Mouse (Mus musculus) left cerebral cortex, adult 11 months (tissue): ENCODE measurements around the gene Man1c1.

ENCODE experiments used
- DNase-seq: peaks from one replicate; pipeline ENCODE4 v3.0.0; 2022; ENCODE audit warnings: low spot score

Man1c1 gene

DNA sequence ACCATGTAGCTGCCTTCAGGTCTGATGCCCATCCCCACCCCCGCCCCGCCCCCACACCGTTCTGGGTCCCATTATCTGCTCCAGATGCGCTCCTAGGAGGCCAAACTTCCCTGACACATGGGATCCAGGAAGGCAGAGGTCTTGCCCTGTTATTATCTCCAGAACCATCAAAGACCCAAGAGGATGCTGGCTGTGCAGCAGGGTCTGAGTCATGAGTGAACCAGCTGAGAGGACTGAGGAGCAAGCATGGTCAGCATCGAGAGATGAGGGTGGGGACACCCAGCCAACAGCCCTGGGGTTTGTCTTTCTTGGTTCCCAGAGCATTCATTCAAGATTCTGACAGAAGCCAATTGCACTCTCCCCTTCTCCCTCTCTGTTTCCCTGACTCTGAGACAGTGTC lies 100.5 kb downstream of the Man1c1 start:
- no peak for DNase-seq

DNA sequence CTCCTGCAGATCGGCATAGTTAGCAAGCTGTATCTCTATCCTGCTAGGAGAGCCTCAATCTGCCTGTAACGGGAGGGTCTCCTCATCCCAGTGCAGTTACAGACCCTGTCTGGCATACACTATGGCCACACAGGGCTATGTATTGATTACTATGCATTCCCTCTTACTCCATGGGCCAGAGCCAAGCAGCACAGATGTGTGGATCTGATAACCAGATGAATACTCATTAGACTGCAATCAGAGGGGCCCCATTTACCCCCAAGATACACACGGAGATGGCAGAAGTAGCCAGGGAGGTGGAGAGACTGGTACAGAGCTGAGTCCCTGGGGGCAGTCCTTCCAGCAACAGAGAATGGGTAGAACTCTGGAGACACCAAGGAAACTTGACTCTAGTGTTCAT lies 101.5 kb downstream of the Man1c1 start:
- DNase-seq, result no peak

DNA sequence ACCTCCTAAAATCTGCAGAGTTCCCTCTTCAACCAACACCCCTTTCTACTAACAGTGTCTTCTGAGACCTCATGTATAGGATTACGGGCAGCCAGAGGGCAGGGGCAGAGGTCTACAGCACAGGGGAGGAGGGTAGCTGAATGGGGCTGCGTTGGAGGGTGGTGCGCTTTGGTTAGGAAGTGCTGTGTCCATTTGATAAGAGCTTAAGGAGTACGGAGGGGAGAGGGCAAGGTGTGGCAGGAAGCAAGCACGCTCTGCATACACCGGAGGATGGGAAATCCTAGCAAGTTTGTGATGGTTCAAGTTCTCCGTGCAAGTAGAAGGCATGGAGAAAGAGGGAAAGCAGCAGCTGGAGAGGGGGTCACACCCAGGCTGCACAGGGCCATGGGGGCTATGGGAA lies 102.1 kb downstream of the Man1c1 start:
- DNase-seq, result no peak

DNA sequence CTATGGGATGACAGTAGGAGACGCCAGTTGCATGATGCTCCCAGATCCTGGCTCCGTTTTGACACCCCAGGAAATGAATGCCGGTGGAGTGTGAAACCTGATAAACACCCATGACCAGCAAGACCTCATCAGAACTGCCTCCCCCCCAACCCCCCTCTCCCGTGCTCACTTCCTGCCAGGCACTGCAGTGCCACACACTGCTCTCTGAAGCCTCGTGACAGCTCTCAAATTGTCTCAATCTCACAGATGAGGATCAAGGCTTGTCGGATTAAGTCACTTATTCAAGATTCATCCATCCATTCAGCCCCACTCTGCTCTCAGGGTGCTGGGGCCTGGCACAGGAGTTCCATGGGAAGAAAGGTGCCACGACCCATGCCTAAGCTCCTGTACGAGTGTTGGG lies 102.7 kb downstream of the Man1c1 start:
- DNase-seq, result no peak

DNA sequence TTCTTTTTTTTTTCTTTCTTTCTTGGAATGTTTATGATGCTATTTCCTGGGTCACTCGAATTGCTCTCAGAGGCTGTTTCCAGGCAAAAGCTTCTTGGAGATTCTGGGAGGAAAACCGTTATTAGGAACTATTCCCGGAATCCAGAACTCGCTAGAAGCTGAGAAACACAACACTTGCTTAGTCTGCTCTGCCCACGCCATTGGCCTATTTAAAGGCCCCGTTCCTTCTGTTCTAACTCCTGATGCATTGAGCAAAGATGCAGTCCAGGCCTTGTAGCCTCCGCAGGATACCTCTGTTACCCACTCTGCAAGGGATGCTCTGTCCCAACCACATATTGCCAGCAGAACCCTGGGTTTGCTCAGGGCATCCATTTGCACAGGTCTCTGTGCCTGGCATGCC lies 103.3 kb downstream of the Man1c1 start:
- DNase-seq, result no peak

DNA sequence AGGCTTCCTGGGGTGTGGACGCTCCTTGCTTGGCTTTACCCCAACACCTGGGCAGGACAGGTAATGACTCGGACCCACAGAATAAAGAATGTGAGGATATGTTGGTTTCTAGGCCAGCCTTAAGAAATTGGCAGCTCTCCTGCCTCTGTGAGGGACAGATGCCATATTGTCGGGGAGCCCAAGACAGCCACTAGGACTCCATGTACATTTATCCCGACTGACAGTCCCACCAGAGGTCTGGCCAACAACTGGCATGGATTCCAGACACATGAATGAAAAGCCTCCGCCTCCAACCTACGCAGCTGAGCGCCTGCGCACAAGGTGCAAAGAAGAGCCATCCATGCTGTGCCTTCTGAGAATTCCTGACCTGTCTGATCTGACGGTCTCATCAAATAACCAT lies 104.0 kb downstream of the Man1c1 start:
- no peak for DNase-seq

DNA sequence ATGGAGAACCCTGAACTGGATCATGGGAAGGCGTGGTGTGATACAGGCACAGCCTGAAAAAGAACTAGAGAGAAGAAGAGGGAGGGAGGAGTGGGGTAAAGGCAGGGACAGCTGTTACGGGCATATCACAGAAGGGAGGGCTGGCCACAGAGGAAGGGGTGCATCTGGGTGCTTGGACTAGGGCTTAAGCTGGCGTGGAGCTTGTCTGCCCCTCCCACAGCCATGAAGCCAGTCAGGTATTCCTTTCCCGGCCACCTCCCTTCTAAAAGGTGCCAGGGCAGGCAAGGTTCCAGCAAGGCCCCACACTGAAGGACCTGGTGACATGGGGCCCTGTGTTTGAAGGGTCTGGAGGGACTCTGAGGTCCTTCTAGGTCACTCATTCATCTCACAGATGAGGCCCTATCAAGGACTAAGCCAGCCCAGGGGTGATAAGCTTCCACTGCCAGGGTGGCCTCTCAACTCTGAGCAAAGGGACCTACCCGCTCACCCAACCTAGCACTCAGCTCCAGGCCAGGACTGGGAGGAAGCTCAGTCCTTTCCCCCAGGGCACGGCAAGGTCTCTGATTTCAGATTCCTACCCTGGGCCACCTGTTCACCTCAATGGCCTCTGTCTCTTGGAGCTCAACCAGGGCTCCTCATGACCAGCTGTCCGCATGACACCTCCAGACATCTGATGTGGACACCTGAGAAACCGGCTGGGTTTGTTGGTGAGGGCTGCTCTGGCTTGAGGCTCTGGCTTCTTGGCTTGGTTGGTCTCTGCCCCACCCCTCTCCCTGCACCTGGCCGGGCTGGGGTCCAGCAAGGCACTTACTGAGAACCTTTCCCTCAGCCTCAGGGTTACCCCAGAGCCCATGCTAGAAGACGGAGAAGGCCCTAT lies 107.0 kb downstream of the Man1c1 start:
- no peak for DNase-seq

DNA sequence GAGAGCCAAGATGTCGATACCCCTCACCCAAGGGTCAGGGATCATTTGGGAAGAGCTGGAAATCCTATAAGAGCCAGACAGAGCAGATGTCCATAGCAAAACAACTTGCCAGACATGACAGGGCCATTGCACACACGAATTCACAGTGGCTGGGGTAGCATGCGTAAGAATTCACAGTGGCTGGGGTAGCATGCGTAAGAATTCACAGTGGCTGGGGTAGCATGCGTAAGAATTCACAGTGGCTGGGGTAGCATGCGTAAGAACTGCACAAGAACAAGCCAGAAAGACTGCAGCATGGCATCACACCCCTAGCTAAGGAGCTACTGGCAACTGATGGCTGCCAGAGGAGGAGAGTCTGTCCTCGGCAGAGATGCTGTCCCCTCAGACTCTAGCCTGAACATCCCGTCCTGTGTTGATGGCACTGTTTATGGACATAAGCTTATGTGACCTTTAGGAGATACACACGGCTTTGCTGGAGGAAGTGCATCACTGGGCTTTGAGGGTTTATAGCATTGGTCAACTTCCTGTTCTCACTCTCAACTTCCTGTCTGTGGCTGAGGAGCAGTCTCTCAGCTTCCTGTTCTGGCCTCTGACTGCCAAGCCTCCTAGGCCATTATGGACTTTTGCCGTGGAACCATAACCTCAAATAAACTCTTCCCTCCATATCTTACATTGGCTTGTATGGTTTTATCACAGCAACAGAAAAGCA lies 109.2 kb downstream of the Man1c1 start:
- DNase-seq, result no peak

DNA sequence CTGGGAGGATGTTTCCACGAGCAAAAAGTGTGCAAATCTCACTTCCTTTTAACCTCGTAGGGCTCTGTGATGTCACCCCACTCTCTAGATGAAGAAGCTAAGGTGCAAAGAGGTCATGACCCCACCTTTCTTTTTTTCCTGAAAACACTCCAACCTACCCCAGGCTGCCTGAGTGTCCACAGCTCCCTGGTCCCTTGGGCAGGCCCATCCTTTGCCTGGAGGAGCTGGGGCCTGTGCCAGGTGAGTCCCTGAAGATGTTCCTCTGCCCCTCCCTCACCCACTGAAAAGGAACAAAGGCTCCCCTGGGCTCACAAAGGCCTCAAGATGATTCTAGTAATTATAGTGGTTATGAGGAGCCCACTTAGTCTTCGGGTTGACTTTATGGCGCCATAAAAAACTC lies 111.6 kb downstream of the Man1c1 start:
- no peak for DNase-seq

DNA sequence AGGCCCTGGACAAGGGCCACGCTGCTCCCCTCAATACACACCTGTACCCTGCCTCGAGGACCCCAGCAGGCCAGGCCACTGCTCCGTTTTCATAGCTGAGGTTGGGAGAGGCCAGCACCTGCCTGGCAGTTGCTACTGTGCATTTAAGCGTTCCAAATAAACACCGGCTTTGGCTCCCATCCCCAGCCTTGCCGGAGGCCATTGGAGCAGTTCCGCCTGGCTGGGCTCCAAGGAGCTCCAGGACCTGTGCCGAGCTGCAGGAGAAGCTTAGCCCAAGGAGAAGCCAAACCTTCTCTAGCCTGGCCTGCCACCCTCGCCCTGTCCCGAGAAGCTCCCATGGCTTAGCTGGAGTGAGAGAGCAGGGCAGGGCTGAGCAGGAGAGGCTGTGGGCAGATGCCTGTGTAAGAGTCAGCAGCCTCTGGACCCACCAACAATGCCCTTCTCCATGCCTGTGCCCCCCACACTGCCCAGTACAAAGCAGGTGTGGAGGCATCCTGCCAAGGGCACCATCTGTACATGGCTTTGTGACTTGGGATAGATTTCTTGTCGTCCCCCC lies 112.5 kb downstream of the Man1c1 start:
- DNase-seq, result no peak

DNA sequence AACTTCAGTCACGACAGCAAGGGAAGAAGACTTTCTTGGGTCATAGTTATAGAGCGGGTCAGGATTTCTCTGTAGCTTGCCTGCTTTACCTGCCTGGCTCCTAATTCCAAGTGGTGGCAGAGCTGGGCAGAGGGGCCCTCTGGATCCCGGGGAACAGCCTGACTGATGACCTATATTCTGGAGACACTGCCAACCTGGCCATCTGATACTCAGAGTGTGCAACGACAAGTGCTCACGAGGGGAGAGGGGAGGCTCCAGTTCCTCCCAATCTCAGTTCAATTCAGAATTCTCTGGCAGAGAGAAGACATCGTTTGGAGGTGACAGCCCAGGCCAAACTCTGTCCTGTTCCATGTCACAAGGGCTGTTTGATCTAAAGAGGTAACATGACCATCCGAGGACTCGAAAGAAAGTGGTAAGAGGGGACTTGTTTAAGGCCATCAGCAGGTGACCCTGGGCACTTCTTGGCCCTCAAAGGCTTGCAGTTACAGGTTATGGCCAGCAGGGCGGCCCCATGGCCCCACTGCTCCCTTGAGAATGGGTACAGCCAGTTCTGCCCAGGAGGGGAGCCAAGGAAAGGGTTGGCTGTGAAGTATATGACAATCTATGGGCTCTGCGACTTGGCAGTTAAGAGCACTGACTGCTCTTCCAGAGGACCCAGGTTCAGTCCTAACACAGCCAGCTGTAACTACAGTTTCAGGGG lies 113.7 kb downstream of the Man1c1 start:
- no peak for DNase-seq

DNA sequence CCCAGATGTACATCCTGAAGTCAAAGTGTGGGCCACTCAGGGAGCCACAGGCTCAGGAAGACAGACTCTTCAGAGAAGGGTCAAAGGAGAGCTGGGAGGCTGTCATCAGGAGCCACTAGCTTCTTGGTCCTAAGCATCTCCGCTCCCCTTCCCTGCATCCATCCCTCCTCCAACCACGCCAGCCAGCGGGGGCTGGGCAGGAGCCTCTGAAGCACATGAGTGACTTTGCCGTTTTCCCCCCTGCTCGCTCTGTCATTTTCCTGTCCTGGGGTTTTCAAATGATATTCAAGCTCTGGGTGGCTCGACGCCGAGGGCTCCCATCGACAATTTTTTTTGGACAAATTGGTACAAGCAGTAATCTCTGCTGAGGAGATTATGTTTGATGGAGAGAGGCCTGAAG lies 114.3 kb downstream of the Man1c1 start:
- no peak for DNase-seq

DNA sequence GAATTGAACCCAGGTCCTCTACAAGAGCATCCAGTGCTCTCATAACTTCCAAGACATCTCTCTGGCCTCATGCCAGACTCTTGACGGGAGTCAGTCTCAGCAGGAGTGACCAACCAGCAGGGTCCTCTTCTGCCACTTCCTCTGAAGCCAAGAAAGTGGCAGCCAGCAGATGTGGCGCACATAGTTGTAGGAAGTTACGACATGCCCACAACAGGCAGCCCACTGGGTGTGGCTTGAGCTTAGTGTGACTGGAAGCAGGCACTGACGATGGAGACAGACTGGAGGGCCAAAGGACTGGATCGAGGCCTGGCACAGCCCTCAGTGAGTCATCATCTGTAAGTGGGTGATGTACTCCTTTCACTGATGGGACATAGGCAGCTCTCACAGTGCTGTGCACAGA lies 115.1 kb downstream of the Man1c1 start:
- DNase-seq, result no peak

DNA sequence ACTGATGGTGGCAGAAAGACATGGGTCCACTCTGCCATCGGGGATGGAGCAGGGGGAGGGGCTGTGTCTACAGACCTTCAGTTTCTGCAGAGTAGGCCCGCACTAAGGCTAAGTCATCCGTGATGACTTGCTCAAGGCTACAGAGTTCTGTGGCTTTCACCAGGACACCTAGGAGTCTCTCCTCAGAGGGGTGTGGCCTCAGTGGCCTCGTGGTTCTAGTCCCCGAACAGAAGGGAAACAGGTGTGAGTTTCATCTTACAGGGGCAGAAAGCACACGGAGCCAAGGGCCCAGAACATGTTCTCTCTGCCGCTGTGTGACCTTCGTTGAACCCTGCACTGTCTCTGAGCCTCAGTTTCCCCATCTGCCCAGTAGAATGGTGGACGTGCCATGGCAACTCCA lies 115.8 kb downstream of the Man1c1 start:
- DNase-seq, result no peak

DNA sequence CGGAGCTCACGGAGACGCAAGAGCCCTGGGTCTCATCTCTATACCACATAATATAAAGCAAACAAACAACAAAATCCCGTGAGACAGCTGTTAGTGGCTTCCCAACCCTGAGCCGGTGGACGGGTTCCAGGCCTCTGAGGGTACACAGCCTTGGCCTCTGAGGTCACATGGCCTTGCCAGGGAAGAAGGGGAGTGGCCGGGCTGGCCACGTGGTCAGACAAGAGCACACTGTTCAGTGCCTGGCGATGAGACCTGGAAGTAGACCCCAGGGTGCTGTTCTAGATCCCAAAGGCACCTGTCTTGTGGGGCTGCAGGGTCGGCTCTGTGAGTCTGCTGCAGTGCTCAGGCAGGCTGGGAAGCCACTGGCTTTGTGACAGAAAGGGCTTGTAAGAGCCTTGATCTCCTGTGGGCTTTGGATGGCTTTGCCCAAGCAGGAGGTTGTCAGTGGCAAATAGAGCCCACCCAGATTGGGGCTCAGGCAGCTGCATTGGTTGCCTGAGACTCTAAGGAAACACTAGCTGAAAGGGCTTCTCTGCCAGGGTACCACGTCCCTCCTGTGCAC lies 116.4 kb downstream of the Man1c1 start:
- DNase-seq, result no peak

DNA sequence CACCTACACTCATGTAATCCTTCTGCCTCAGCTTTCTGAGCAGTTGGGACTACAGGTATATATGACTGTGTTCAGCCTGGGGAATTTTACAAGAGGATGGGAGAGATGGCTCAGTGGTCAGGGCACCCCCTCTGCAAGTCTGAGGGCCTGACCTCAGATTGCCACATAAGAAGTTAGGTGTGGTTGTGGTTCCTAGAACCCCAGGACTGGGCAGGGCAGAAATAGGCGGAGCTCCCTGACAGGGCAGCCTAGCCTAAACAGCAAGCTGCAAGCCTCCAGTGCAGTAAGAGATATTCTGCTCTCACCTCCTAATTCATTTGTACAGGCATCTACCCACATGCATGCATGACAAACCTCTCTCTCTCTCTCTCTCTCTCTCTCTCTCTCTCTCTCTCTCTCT lies 117.5 kb downstream of the Man1c1 start:
- no peak for DNase-seq

DNA sequence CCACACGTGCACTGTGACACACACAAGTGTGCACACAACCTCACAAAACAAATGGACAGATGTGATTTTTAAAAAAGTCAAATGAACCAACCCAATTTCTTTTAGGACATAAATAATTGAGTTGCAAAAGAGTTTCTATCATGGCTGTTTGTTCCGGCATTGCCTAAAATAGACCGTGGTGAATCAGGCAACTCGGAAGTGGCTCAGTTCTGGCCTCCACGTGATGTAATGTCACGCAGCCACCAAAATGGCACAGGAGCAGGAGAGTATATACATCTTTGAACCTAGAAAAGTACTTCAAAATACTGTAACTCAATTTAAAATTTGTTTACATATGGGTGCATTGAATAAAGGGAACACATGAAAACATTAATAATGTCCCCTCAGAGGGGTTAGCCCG lies 118.0 kb downstream of the Man1c1 start:
- no peak for DNase-seq

DNA sequence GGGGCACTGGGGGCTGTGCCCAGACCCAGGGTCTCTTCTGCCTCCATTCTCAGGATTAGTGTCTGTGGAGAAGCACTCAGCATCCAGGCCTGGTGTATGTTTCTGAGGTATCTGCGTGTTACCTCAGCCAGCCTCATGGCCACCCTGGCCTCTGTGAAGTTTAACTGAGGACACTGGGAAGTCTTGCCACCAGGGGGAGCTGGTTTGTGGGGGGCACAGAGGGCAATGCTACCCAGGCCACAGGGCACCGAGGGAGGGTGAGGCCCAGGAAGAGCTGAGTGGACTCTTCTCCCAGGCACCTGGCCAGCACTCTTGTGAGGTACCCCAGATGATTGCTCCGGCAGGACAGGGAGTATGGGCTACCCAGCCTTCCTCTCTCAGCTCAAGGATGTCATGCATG lies 120.6 kb downstream of the Man1c1 start:
- no peak for DNase-seq

DNA sequence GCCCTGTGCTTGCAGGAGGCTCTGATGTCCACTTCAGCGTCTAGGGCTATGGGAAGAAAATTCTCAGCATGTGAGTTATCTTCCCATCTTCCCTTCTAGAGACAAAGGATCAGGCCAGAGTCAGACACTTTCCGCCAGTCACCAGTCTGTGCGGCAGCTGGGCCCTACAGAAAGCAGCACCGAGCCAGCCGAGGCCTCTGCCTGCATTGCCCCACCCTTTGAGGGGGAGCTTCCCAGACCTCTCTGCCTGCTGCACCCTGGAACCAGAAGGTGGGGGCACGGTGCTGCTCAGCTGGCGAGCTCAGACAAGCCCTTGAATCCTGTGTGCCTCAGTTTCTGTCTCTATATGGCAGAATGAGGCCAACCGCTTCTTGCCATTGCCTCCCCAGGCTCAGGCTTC lies 122.7 kb downstream of the Man1c1 start:
- DNase-seq, result no peak

DNA sequence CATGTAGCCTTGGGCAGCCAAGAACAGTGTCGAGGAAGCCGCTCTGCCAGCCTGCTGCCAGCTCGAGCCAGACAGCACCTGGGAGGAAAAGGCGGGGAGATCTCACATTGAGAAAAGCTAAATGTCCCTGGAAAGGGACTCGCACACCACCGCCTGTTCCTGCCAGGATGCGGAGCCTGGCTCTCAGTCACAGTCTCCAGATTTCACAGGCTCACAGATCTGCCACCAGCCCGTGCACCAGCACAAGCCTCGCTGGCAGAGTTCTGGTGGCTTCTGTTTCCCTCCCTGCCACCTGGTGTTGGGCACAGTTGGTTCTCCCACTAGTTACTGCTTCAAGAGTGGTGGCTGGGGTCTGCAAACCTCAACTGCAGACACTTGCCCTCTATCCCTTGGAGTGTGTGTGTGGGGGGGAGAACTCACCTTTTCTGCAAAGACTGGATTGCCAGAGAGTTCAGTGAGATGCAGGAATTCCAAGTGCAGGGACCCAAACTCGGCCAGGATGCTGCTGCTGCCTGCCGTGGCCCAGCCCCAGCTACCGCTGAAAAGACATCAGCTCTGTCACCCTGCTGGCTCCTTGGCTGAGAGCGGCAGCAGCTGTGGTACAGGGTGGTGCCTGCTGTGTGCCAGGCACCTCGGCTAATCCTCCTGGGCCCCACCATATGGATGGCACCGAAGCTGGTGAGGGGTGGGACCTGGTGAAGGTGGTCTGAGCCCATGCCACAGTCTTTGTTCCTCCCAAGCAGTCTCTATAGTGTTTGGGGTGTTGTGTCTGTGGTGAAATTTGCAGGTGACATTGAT lies 123.5 kb downstream of the Man1c1 start:
- DNase-seq, result peak; percentile 72

DNA sequence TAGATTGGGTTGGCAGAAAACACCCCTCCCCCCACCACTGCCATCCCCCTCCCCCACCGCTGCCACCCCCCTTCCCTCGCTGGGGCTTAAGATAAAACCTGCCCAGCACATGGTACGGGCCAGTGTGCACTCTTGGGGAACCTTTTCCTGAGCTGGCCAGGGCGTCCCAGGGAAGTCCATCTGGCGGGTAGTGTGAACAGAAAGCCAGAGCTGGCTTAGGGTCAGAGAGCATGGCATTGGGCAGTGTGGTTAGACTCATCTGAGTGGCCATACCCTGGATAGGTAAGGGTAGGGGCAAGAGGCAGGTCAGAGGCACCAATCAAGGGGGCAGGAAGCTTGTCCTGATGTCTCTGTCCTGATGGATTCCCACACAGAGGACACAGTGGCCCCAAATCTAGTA lies 124.5 kb downstream of the Man1c1 start:
- no peak for DNase-seq

DNA sequence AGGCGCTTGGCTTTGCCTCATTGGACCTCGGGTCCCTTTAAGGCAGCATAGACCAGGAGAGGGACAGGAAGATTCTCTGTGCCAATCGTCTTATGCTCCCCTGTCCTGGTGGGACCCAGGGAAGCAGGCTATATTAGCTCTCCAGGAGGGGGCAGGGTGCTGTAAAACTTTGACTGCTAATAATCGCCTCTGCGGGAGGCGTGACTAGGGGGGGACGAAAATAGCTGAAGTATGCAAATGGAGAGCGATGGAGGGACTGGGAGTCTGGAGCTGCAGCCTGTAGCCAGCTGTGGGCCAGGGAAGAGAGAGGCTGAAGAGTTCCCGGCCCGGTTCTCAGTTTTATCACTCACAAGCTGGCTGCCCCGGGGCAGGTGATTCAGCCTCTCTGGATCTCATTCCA lies 124.9 kb downstream of the Man1c1 start:
- no peak for DNase-seq
